Mouse (Mus musculus) right cerebral cortex, adult 2 months (tissue): ENCODE measurements at regions not wholly inside any gene's neighbourhood (a gene's known extent, or its start where the extent isn't known, plus 50 kb on each side); places are given as distances from the start of the nearest gene placed in this dataset.
"Not testable (repeated sequence)": the region's sequence is repeated elsewhere in the genome, so short reads cannot be mapped to it uniquely, and the experiment has no call there.

Source experiments
- DNase-seq, 2 experiments: peaks; one replicate each; pipeline ENCODE4 v3.0.0; 2021 to 2022; ENCODE audit warnings: low spot score in 2 of 2

DNA sequence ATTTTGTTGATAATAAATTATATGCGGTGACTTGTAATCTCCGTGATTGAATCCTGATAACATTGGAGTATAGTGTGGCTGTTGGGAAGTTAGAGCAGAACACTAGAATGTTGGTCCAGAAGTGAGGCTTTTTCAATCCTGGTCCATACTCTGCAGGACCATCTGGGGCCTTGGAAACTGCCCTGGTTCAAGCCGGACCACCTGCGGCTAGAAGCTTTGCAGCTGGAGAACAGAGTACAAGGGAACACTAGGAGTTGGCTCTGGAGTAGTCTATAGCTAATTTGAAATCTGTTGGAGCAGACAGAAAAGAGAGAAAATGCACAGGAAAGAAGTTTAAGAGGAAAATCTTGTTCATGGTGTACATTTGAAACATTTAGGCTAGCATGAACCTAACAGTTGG is 79.0 kb downstream of the Casp12 start:
- DNase-seq, result no peak

DNA sequence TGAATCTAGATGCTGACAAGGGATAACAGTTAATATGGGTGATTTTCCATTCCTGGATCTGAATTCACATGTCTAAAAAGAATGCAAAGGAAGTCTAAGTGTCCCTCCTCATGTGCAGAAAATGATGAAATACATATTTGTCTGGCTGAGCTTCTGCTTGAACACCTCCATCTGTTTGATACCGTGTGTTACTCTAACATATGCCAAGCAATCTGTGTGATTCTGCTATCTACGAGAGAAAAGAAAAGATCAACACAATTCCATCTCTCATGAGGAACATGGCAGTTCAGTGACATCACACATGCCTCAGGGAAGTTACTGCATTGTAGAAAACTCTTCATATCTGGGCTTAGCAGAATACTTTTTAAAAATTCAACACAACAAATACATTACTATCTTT is 103.0 kb downstream of the Casp12 start:
- DNase-seq, result no peak

DNA sequence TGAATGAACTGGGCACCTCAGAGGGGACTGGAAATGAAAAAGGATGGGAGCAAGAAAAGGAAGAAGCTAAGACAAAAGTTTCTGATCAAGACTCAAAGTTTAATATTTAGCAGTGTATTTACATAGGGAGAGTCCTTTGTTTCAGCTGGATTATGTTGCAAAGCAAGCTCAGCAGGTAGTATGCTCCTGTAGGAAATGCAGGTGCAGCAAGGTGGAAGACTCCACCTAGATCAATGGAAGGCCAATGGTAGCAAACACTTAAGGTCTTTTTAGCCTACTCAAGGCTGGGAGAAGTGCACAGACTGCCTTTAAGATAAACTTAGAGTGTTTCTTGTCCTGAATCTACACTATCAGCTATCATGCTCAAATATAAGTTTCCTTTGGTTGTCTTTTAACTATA is 111.4 kb downstream of the Casp12 start:
- no peak for DNase-seq

DNA sequence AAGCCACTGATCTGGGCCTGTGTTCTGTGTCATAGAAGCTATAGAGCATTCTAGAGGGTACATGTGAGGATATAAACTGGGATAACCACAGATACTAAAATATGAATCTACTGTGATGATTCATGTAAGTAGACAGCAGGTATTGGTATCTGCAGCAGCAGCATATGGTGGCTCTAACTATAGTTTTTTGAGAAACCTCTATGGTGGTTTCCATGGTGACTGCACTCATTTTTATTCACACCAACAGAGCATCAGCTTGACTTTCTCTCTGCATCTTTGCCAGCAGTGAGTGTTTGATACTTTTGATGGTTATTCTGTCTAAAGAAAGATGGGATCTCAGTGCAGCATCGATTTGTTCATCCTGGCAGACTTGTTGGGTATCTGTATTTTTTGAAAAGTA is 126.8 kb downstream of the Casp12 start:
- DNase-seq, result peak; percentile 7 to 10

DNA sequence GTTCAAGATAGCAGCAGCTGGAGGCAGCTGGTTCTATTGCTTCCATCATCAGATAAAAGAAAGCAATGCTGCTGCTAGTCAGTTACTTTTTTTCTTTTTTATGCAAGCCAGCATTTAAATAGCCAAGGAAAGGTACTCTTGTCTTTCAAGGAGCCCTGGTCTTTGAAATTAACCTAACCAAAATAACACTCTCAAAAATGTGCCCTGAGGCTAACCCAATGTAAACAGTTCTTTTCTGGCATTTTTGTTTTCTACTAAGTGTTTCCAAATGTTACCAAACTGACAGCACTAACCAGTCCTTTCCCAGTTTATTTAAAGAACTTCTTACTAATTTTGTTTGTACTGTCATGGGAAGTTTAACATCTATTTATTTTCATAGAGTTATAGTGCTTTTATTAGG is 129.0 kb downstream of the Casp12 start:
- DNase-seq, result no peak

DNA sequence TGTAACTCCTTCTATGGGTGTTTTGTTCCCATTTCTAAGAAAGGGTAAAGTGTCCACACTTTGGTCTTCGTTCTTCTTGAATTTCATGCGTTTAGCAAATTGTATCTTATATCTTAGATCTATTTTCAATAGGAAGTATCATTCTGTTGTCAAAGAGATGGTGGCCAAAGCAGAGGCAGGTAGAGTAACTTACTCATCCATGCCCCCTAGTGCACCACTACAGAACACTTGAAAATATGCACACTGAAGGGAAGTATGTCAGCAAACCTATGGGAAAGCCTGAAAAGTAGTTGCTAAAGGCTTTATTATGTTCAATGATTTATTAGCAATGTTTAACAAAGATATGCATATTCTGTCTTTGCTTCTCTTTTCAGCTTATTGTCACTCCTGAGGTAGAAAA is 140.0 kb downstream of the Casp12 start:
- no peak for DNase-seq

- peak; percentile 15 to 25 for DNase-seq
Measured at GRCm38 (mm10) chr9:5496837-5497236, 151.6 kb downstream of the Casp12 start.

GRCm38 (mm10) chr9:5498306-5498705 is 153.1 kb downstream of the Casp12 start:
- no peak for DNase-seq

DNA sequence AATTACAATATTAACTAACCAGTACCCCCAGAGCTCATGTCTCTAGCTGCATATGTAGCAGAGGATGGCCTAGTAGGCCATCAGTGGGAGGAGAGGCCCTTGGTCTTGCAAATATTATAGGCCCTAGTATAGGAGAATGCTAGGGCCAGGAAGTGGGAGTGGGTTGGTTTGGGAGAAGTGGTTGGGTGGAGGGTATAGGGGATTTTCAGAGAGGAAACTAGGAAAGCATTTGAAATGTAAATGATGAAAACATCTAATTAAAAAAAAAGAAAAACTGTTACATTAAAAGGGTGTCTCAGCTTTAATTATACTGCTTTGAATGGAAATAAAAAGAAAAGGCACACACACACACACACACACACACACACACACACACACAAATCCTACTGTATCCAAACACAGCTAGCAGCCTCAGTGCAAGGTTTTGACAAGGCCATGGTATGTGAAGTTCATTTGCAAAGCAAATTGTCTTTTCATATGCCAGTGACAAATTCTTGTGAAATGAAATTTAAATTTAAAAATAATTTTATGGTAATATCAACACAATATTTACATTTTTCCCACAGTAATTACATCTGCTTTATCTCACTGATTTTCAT is 180.6 kb downstream of the Casp12 start:
- DNase-seq, result no peak

DNA sequence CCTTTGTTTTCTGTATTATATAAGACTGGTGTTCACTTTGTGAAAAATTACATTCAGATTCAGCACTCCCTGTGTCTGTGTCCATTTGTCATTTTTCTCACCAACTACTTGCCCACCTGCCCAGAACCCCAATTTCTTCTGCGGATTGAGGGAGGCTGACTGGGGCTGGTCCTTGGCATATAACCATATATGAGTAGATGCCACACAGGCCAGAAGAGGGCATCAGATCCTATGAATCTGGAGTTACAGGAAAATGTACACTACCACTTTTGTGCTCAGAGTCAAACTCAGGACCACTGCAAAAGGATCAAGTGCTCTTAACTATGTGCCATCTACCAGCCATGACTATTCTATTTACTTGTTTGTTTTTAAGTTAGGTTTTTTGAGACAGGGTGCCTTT is 197.4 kb downstream of the Casp12 start:
- DNase-seq, result no peak

GRCm38 (mm10) chr9:5575072-5575471 is 229.8 kb downstream of the Casp12 start:
- no peak for DNase-seq

DNA sequence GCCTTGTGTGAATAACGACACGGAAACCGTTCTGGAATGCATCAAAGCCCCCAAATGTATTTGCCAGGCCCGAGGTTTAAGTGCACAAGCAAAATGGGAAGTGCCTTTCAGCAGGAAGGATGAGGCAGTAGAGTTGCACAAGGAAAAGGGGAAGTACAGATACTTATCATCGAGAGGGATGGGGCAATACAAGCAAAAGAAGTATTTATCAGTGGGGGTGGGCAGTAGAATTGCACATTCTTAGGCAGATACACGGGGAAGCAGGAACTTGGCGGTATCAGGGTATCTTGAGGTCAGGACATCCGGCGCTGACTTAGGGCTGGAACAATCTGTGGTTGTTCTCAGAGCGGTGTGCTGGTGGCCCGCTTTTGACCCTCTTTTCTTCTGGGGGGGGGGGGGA is 232.9 kb downstream of the Casp12 start:
- DNase-seq, result not testable (repeated sequence)

DNA sequence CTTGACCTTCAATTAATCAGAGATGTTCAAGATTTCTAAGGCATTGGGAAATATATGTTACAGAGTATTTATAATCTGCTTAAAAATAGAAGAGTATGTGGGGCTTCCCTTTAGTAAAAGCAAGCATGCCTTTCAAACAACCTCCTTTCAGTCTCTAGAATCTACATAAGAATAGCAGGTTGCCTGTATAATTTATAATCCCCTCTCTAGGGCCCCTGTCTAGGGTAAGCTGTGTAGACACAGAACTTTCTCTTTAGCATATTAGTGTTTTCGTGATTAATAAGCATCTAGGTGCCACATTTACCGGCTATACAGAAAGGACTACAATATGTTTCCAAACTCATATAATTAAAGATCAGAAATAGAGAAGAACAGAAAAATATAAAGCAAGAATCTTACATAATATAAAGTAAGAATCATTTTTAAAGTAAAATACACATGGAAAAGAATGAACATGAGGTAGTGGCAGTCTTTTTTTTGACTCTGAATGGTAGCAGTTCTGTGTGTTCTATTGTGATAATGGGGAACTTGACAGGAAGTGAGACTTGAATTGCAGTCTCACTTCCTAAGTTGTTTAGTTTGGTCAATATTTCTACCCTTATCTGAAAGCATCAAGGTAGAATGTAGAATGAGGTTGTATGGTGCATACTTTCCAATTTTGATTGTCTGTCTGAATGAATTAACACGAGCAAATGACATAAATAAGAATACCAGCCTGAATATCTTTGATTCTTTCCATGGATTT is 250.8 kb downstream of the Casp12 start:
- DNase-seq, result no peak

DNA sequence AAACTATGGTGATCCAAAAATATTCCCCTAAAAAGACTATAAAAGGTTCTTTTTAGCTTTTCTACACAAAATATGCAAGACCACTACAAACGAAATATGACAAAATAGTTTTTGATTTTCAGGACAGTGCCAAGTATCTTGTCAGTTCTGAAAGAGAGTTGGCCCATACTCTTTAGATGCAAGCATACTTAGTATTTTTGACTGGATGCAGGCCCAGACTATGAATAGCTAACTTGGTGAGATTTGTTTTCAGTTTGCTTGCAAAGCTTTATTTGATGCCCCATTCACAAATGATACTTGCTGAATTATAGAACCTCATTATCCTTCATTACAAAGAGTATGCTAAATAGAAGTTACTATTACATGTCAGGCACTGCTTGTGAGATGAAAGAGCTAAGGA is 258.8 kb downstream of the Casp12 start:
- no peak for DNase-seq

DNA sequence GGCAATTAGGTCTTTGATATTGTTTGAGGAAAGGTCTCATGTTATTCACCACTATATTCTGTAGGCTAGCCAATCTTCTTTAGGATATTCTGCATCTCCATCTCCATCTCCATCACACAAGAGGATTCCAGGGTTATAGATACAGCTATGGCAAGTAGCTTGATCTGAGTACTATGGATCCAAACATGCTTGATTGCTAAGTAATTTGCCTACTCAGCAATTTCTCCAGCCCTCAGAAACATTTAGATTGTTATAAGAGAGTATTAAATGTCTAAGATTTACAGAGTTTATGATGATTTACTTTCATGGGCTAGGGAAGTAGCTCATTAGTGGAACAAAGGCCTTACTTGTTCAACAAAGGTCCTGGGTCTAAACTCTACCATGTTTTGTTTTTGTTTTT is 259.8 kb downstream of the Casp12 start:
- DNase-seq, result no peak

- no peak for DNase-seq
Measured at GRCm38 (mm10) chr9:5616725-5617124, 271.5 kb downstream of the Casp12 start.

GRCm38 (mm10) chr9:5623396-5623795 is 278.2 kb downstream of the Casp12 start:
- no peak for DNase-seq

- no peak for DNase-seq
Measured at GRCm38 (mm10) chr9:5627521-5627920, 282.3 kb downstream of the Casp12 start.

DNA sequence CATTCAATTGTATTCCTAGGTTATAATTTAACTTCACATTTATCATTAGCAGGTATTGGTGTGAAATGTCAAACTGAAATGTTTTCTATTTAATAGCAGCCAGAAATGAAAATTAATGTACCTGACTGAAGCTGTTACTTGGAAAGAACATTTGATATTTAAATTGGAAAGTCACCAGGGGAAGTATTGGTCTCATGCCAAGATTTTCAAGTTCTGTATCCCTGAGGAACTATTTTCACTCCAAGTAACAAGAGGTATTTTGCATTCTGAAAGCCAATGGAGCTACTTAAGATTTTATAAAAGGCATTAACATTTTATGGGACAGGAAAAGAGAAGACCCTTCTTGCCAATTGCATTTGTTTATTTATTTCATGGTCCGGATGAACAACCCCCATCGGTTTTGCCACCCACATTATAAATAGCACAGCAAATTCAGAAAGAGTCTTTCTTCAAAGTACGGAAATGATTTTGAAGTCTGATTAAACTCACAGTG is 289.3 kb downstream of the Casp12 start:
- no peak for DNase-seq

DNA sequence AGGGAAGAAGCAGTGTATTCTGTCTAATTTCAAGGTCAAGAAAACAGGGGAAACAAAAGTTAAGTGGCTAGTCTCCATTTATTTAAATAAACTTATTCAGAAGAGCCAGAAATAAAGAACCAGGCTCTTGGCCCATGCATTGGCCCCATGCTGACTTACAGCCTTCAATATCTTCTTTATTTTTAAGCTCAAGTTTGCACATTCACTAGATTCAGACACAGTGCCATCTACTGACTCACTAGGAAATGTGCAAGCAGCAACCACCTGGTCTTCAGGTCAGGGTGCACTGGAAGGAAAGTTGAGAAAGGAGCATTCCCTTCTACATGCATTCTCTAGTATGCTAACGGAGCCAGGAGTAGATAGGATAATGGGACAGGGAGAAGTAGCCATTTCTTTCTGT is 289.7 kb downstream of the Casp12 start:
- DNase-seq, result peak; percentile 20 to 34

DNA sequence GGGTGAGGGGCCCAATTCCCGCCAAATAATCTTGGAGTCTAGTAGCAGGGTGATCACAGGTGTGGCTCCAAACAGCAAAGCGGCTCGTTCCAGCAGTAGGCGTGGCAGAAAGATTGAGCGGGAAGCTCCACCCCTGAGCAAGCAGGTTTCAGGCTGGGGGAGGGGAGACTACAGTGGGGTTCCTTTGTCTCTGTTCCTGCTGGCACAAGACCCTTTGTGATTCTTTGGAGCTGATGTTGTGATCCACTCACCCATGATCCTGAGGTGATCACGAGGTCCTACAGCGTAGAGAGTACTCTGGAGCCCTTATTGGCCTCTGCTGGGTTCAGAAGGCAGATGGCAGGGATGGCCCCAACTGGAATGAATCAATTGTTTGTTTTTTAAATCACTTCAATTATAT is 318.7 kb downstream of the Casp12 start:
- no peak for DNase-seq

- peak in 1 of 2 experiments; percentile 6 for DNase-seq
Measured at GRCm38 (mm10) chr9:5673551-5673950, 328.3 kb downstream of the Casp12 start.

DNA sequence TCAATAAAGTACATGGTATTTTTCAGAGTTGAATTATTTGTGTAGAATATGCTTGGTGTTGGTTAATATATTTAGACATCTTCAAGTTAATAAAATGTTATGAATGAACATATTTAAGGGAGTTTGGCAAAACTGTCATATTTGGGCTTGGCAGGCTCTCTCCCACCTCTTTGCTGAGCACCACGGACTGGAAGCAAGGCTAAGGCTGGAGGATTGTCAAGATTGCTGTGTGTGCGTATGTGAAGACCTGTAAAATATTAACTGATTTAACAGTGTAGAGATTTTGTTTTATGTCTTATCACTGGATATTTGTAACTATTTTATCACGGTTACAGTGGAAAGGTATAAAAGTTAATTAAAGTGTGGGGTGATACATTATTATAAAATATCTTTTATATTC is 363.3 kb downstream of the Casp12 start:
- no peak for DNase-seq

DNA sequence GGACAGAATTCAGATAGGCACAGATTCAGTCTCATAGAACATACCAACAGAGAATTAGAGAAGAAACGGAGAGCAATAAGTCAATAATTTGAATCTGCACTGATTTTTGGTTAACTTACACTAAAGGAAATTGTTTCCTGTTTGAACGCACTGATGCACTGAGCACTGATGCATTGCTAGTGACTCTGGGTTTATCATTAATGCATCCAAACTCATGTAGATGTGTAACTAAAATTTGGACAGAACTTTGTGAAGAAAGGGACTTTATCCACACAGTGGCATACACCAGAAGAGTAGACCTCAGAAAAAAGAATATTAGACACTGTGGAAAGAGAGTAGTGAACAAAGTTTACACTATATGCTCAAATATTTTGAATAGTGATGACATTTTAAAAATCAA is 364.2 kb downstream of the Casp12 start:
- no peak for DNase-seq
